Mouse (Mus musculus) midbrain, embryonic 15.5 days (tissue): ENCODE data around the gene Gas7. TPM values are rescaled to one million over a fixed set of nuclear protein-coding genes. Genes with fewer than 3 reads are reported as not detected.

ENCODE experiments used
- ATAC-seq: fragments of 200-750 bp; cut with Nextera tagmentation; replicated peaks from 2 replicates; pipeline ENCODE4 v1.8.0; 2017; ENCODE audit warnings: moderate TSS enrichment
- H3K27ac ChIP-seq: fragments of 300-500 bp; sonication (generic); 2 replicates; pipeline ENCODE4 v1.5.1; 2015; ENCODE audit warnings: mild to moderate bottlenecking, inconsistent platforms
- H3K27me3 ChIP-seq: fragments of 300-500 bp; sonication (generic); replicated peaks from 2 replicates; pipeline ENCODE4 v1.6.1; 2015; ENCODE audit warnings: inconsistent platforms
- H3K36me3 ChIP-seq: fragments of 300-500 bp; sonication (generic); replicated peaks from 2 replicates; pipeline ENCODE4 v1.6.1; 2015; ENCODE audit warnings: inconsistent platforms
- H3K4me1 ChIP-seq: fragments of 300-500 bp; sonication (generic); 2 replicates; pipeline ENCODE4 v1.6.1; 2015; ENCODE audit warnings: inconsistent platforms
- H3K4me2 ChIP-seq: fragments of 300-500 bp; sonication (generic); 2 replicates; pipeline ENCODE4 v1.6.1; 2015; ENCODE audit warnings: inconsistent platforms, mild to moderate bottlenecking, moderate library complexity
- H3K4me3 ChIP-seq: fragments of 300-500 bp; sonication (generic); 2 replicates; pipeline ENCODE4 v1.5.1; 2015; ENCODE audit warnings: mild to moderate bottlenecking, inconsistent platforms
- H3K9ac ChIP-seq: fragments of 300-500 bp; sonication (generic); 2 replicates; pipeline ENCODE4 v1.6.1; 2015; ENCODE audit warnings: mild to moderate bottlenecking, inconsistent platforms
- H3K9me3 ChIP-seq: fragments of 300-500 bp; sonication (generic); 2 replicates; pipeline ENCODE4 v1.6.1; 2016; ENCODE audit warnings: inconsistent platforms
- WGBS: fragments of 180-500 bp; shearing (Covaris S2); methylation state at CpG from one replicate; pipeline ENCODE4 v1.1.7; 2015; ENCODE audit warnings: mixed read lengths; 5-methylcytosine and 5-hydroxymethylcytosine counted together
- polyA plus RNA-seq: library from polyadenylated mRNA; unstranded; fragments of >200 nt; fragmentation: Nextera tagmentation; extraction: Ambion mirVana; gene quantifications from 2 replicates; pipeline ENCODE4 v1.2.1, GENCODE M21; 2015

Gas7 gene
- polyA plus RNA-seq = 36.1 and 37.6 TPM in 2 replicates

DNA sequence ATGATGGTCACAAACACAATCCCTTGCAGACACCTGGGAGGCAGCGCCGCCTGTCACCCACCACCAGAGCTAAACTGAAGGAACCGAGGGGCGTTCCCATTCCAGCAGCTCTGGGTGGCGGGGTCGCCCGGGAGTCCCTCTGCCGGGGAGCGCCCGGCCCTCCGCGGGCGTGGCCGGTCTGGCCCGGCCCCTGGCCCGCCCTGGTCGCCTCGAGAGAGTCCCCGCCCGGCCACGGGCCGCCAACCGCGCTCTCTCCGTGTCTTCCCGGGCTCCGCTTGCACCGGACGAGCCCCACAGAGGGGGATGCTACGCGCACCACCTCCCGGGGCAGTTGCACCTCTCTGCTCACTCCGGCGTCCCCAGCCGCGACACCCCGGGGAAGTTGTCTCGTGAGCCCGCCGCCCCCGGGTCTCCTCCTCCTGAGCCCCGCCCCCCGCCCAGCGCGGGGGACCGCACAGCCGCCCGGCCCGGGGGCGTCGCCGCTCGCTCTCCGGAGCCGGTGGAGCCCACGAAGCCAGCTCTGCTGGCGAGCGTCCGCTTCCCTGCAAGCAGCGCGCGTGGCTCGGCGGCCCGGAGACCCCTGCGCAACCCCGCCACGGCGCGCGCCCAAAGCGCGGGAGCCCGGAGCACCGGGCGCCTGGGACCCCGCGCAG lies at the start of gene Gas7:
Gas7 (plus strand) TSS at position 564 of the 653 bp plus-strand sequence.
- H3K4me2 ChIP-seq = peak within 1 kb of the TSS; percentile 92
- H3K9ac ChIP-seq = peak within 1 kb of the TSS; percentile 69
- peak; percentile 87 for ATAC-seq
- peak within 1 kb of the TSS; percentile 16 for H3K27ac ChIP-seq
- under 1% methylated on average over 76 of the region's 78 CpGs for WGBS
- H3K4me1 ChIP-seq = peaks cover 12% of the 10 kb centered on the region
- peak within 1 kb of the TSS; percentile 53 for H3K4me3 ChIP-seq
- no peaks in the 10 kb centered on the region for H3K36me3 ChIP-seq
- peaks cover 7% of the 10 kb centered on the region; the same call in 1 of the 2 replicates for H3K27me3 ChIP-seq
- no peaks in the 10 kb centered on the region for H3K9me3 ChIP-seq

GRCm38 (mm10) chr11:67414346-67414940 lies 40.8 kb upstream of the Gas7 start:
- 81% methylated on average over 6 of the region's 6 CpGs for WGBS

GRCm38 (mm10) chr11:67423575-67423974 lies 31.7 kb upstream of the Gas7 start:
- 78% methylated on average over 13 of the region's 13 CpGs for WGBS
- ATAC-seq = no peak

More at GRCm38 (mm10) chr11:67414346-67414940, 40.8 kb upstream of the Gas7 start:
- Histone ChIP-seq H3K27me3 (no peaks in the 10 kb centered on the region), H3K27ac (no peak overlapping the region), H3K4me2 (no peak overlapping the region), H3K4me1 (no peaks in the 10 kb centered on the region), H3K9ac (no peak overlapping the region), H3K4me3 (no peak overlapping the region), H3K36me3 (no peaks in the 10 kb centered on the region), H3K9me3 (no peaks in the 10 kb centered on the region)
- no peak for ATAC-seq

DNA sequence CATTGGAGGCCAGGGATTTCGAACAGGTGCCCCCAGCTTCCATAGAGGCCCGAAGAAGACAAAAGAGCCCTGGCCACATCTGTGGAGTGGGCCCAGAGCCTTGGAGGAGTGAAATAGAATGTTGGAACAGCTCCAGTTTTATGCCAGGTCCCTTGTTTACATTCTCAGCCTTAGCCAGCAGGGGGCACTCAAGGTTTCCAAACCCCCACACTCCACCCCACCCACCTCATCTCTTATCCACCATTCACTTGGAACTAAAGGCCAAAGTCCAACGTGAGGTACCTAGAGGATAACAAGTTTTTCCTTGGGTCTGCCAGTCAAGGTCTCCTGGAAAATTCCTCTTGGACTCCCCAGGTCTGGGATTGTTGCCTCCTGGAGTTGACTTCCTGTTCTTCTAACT lies 27.0 kb upstream of the Gas7 start:
- 38% methylated on average over 3 of the region's 3 CpGs for WGBS
- Histone ChIP-seq H3K27ac (no peak overlapping the region), H3K4me3 (no peak overlapping the region), H3K4me2 (no peak overlapping the region), H3K9ac (no peak overlapping the region), H3K36me3 (no peaks in the 10 kb centered on the region), H3K4me1 (peaks cover 6% of the 10 kb centered on the region; the same call in 1 of the 2 replicates), H3K27me3 (no peaks in the 10 kb centered on the region), H3K9me3 (no peaks in the 10 kb centered on the region)
- ATAC-seq = no peak

More at GRCm38 (mm10) chr11:67423575-67423974, 31.7 kb upstream of the Gas7 start:
- Histone ChIP-seq H3K4me3 (no peak overlapping the region), H3K9me3 (no peaks in the 10 kb centered on the region), H3K9ac (no peak overlapping the region), H3K27ac (no peak overlapping the region), H3K4me2 (no peak overlapping the region), H3K27me3 (no peaks in the 10 kb centered on the region), H3K4me1 (no peaks in the 10 kb centered on the region), H3K36me3 (no peaks in the 10 kb centered on the region)

GRCm38 (mm10) chr11:67429836-67430235 lies 25.4 kb upstream of the Gas7 start:
- no peak overlapping the region for H3K4me2 ChIP-seq
- no peak overlapping the region for H3K9ac ChIP-seq
- H3K36me3 ChIP-seq = no peaks in the 10 kb centered on the region
- no peak overlapping the region for H3K4me3 ChIP-seq
- H3K4me1 ChIP-seq = peaks cover 6% of the 10 kb centered on the region; the same call in 1 of the 2 replicates
- no peak overlapping the region for H3K27ac ChIP-seq
- no peaks in the 10 kb centered on the region for H3K27me3 ChIP-seq
- no peaks in the 10 kb centered on the region for H3K9me3 ChIP-seq
- WGBS = 62% methylated on average over 1 of the region's 1 CpGs
- ATAC-seq = no peak

- H3K4me2 ChIP-seq = peak overlapping the region; percentile 16; the same call in 1 of the 2 replicates
- H3K36me3 ChIP-seq = no peaks in the 10 kb centered on the region
- peak; percentile 42; the same call in 1 of the 2 replicates for ATAC-seq
- WGBS = 19% methylated on average over 14 of the region's 14 CpGs
- H3K27ac ChIP-seq = no peak overlapping the region
- H3K9me3 ChIP-seq = no peaks in the 10 kb centered on the region
- no peak overlapping the region for H3K4me3 ChIP-seq
- no peak overlapping the region for H3K9ac ChIP-seq
- no peaks in the 10 kb centered on the region for H3K27me3 ChIP-seq
- H3K4me1 ChIP-seq = peaks cover 6% of the 10 kb centered on the region; the same call in 1 of the 2 replicates
Measured at GRCm38 (mm10) chr11:67431116-67431645, 24.1 kb upstream of the Gas7 start.

DNA sequence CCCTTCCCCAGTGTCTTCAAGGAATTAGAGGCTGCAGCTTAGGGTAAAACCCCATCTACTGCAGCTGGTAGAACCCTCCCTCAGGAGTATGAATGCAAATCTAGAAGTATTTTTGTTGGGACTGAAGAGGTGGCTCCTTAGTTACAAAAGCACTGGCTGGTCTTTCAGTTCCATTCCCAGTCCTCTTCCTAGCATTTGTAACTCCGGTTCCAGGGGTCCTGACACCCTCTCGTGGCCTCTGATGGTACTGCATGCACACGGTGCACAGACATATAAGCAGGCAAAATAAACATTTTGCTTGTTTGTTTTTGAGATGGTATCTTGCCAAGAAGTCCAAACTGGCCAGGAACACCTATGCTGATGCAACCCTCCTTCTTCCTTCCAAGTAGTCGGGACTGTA lies 23.4 kb upstream of the Gas7 start:
- no peaks in the 10 kb centered on the region for H3K9me3 ChIP-seq
- H3K27ac ChIP-seq = no peak overlapping the region
- peaks cover 6% of the 10 kb centered on the region; the same call in 1 of the 2 replicates for H3K4me1 ChIP-seq
- no peak overlapping the region for H3K4me3 ChIP-seq
- H3K27me3 ChIP-seq = no peaks in the 10 kb centered on the region
- ATAC-seq = no peak
- H3K9ac ChIP-seq = no peak overlapping the region
- H3K4me2 ChIP-seq = no peak overlapping the region
- H3K36me3 ChIP-seq = no peaks in the 10 kb centered on the region
- WGBS = 76% methylated on average over 4 of the region's 4 CpGs

- WGBS = 88% methylated on average over 5 of the region's 5 CpGs
- H3K36me3 ChIP-seq = no peaks in the 10 kb centered on the region
- ATAC-seq = no peak
- H3K27ac ChIP-seq = no peak overlapping the region
- no peak overlapping the region for H3K4me2 ChIP-seq
- H3K4me3 ChIP-seq = no peak overlapping the region
- H3K4me1 ChIP-seq = peaks cover 6% of the 10 kb centered on the region; the same call in 1 of the 2 replicates
- H3K9ac ChIP-seq = no peak overlapping the region
- H3K27me3 ChIP-seq = no peaks in the 10 kb centered on the region
- H3K9me3 ChIP-seq = no peaks in the 10 kb centered on the region
Measured at GRCm38 (mm10) chr11:67433763-67434162, 21.5 kb upstream of the Gas7 start.

DNA sequence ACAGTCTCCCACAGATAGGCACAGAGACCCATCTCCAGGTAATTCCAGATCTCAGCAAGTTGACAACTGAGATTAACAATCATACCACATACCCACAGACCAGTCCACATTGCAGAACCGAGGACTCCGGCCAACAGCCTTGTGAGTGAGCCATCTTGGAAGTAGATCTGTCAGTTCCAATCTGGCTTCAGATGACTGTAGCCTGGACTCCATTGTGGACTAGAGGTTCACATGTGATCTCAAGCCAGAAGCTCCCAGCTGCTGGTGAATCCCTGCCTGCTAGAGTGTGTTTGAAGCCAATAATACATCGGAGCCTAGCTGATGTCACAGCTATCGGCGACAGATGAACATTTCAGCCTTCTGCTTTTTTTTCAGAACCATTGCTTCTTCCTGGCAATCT lies 16.5 kb upstream of the Gas7 start:
- no peak overlapping the region for H3K27ac ChIP-seq
- no peak overlapping the region for H3K9ac ChIP-seq
- H3K4me1 ChIP-seq = no peaks in the 10 kb centered on the region
- H3K36me3 ChIP-seq = no peaks in the 10 kb centered on the region
- H3K9me3 ChIP-seq = no peaks in the 10 kb centered on the region
- H3K27me3 ChIP-seq = no peaks in the 10 kb centered on the region
- no peak for ATAC-seq
- WGBS = 87% methylated on average over 5 of the region's 5 CpGs
- H3K4me3 ChIP-seq = no peak overlapping the region
- no peak overlapping the region for H3K4me2 ChIP-seq

GRCm38 (mm10) chr11:67445058-67445825 lies 10.0 kb upstream of the Gas7 start:
- Histone ChIP-seq H3K36me3 (no peaks in the 10 kb centered on the region), H3K4me2 (no peak overlapping the region), H3K27me3 (no peaks in the 10 kb centered on the region), H3K4me1 (no peaks in the 10 kb centered on the region), H3K9ac (no peak overlapping the region), H3K9me3 (no peaks in the 10 kb centered on the region), H3K4me3 (no peak overlapping the region), H3K27ac (no peak overlapping the region)
- 45% methylated on average over 14 of the region's 14 CpGs for WGBS
- no peak for ATAC-seq

GRCm38 (mm10) chr11:67451525-67451924 lies 3.7 kb upstream of the Gas7 start:
- H3K4me2 ChIP-seq = no peak overlapping the region
- peaks cover 12% of the 10 kb centered on the region for H3K4me1 ChIP-seq
- peaks cover 1% of the 10 kb centered on the region; the same call in 1 of the 2 replicates for H3K27me3 ChIP-seq
- no peaks in the 10 kb centered on the region for H3K9me3 ChIP-seq
- H3K27ac ChIP-seq = no peak overlapping the region
- 81% methylated on average over 5 of the region's 5 CpGs for WGBS
- ATAC-seq = no peak
- H3K9ac ChIP-seq = no peak overlapping the region
- no peaks in the 10 kb centered on the region for H3K36me3 ChIP-seq
- no peak overlapping the region for H3K4me3 ChIP-seq

DNA sequence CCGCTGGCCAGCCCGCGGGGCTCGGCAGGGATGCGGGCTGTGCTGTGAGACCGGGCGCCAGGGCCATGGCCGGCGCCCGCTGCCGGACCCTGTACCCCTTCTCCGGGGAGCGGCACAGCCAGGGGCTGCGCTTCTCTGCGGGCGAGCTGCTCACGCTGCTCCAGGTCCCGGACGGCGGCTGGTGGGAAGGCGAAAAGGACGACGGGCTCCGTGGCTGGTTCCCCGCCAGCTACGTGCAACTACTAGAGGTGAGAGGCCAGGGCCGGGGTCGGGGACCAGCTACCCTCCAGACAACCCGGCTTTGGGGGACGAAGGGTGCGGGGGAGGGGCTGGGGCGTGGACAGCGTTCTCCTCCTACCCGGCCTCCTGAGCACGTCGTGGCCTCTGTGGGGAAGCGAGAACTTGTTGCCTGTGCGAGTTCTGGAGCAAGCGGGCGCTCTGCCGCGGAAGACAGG lies 317 bp downstream of the Gas7 start:
- peaks cover 12% of the 10 kb centered on the region for H3K4me1 ChIP-seq

More for the DNA sequence above, 317 bp downstream of the Gas7 start:
- Histone ChIP-seq H3K4me3 (peak overlapping the region; percentile 53), H3K27me3 (peaks cover 7% of the 10 kb centered on the region; the same call in 1 of the 2 replicates), H3K36me3 (no peaks in the 10 kb centered on the region), H3K9ac (peak overlapping the region; percentile 69), H3K4me2 (peak overlapping the region; percentile 92), H3K9me3 (no peaks in the 10 kb centered on the region), H3K27ac (peak overlapping the region; percentile 16)
- ATAC-seq = peak; percentile 62
- WGBS = under 1% methylated on average over 41 of the region's 42 CpGs
